19 mouse cellular contexts compared by ENCODE assay signal in genomic region chrX:10758866-10759265, GRCm38 (mm10). TPM values are rescaled to one million over a fixed set of nuclear protein-coding genes. Genes with fewer than 3 reads are reported as not detected.
DNase-seq lines count a peak whose midpoint lies in the region; ATAC-seq and TF ChIP-seq lines count a peak whose summit lies in the region.
"Had no signal": no experiment of that assay in that cellular context is flagged by ENCODE, and none has a peak within 500 bp of the region (broad histone marks: within the 10 kb centered on the region; RNA-seq: fewer than 3 reads in every experiment).

No protein-coding gene starts in this region.

- 46% methylated on average over 4 of the region's 4 CpGs for WGBS in heart, adult 2 months
- 30% methylated on average over 4 of the region's 4 CpGs for WGBS in heart, postnatal 0 days
- 52% methylated on average over 4 of the region's 4 CpGs for WGBS in heart, embryonic 10.5 days

- peak; percentile 24 for DNase-seq in gastrocnemius, adult 18-20 months (ENCODE audit: low spot score)
- DNase-seq in gastrocnemius, postnatal 10 days: no peak
- DNase-seq in heart, adult 2 months: peak in 1 of 2 experiments; percentile 17
- no peak for DNase-seq in heart, postnatal 14 days
- peak; percentile 13 for DNase-seq in heart, postnatal 0 days (ENCODE audit: low spot score)
- no peak for DNase-seq in heart, embryonic 10.5 days (ENCODE audit: low spot score)
- no peak for DNase-seq in kidney, adult 11 months
- DNase-seq: adrenal gland, postnatal 14 days; cerebellum, adult 8-10 months; cerebellum, postnatal 14 days; embryo, embryonic 11 days; gastrocnemius, postnatal 25 days; kidney, adult 18-20 months had no signal

- no peak overlapping the region for H3K4me3 ChIP-seq in heart, adult 2 months
- no peak overlapping the region for H3K4me3 ChIP-seq in heart, postnatal 0 days (ENCODE audit: low read depth, low read length)
- no peak overlapping the region for H3K4me3 ChIP-seq in heart, embryonic 10.5 days
- H3K4me3 ChIP-seq: embryonic facial prominence, embryonic 15.5 days; erythroblast, embryonic 14.5 days; forebrain, embryonic 10.5 days; hindbrain, embryonic 13.5 days had no signal

- TF ChIP-seq CTCF in heart, adult 2 months (IDR thresholded peaks at IDR 0.05): no peak
- no peak for TF ChIP-seq CTCF in heart, postnatal 0 days (IDR thresholded peaks at IDR 0.05; ENCODE audit: low read depth)

- TF ChIP-seq POLR2A in heart, adult 2 months (IDR thresholded peaks at IDR 0.05; ENCODE audit: insufficient read depth, low read depth, low read length): no peak

- H3K9ac ChIP-seq in heart, adult 2 months (ENCODE audit: low read depth, low read length): no peak overlapping the region
- H3K9ac ChIP-seq in heart, postnatal 0 days (replicated peaks; ENCODE audit: low read depth, low read length): no peak overlapping the region
- H3K9ac ChIP-seq: embryonic facial prominence, embryonic 15.5 days; hindbrain, embryonic 13.5 days had no signal

- H3K9me3 ChIP-seq in heart, postnatal 0 days (replicated peaks; ENCODE audit: control insufficient read depth, low read length): no peaks in the 10 kb centered on the region
- no peaks in the 10 kb centered on the region for H3K9me3 ChIP-seq in heart, embryonic 10.5 days
- H3K9me3 ChIP-seq: embryonic facial prominence, embryonic 15.5 days; forebrain, embryonic 10.5 days; hindbrain, embryonic 13.5 days had no signal

- no peaks in the 10 kb centered on the region for H3K79me2 ChIP-seq in heart, adult 2 months (replicated peaks; ENCODE audit: control insufficient read depth, insufficient read depth, low read length)

- intact Hi-C loops in heart, adult 2 months (cut with DNase I): loop anchor here (5.0 kb wide), 2 partner anchors 42 to 53 kb away; partner anchors contain the start of gene Mid1ip1
- intact Hi-C loops in heart, postnatal 14 days (cut with DNase I): no loop called here

- no peaks in the 10 kb centered on the region for H3K4me1 ChIP-seq in heart, adult 2 months (ENCODE audit: control insufficient read depth, insufficient read depth, low read length)
- H3K4me1 ChIP-seq in heart, postnatal 0 days (ENCODE audit: control insufficient read depth, insufficient read depth): no peaks in the 10 kb centered on the region
- no peaks in the 10 kb centered on the region for H3K4me1 ChIP-seq in heart, embryonic 10.5 days
- H3K4me1 ChIP-seq: embryonic facial prominence, embryonic 15.5 days; hindbrain, embryonic 13.5 days had no signal

- H3K27ac ChIP-seq in heart, adult 2 months: peak overlapping the region; percentile 62
- no peak overlapping the region for H3K27ac ChIP-seq in heart, postnatal 0 days (ENCODE audit: low read depth)
- no peak overlapping the region for H3K27ac ChIP-seq in heart, embryonic 10.5 days
- H3K27ac ChIP-seq: embryonic facial prominence, embryonic 15.5 days; forebrain, embryonic 10.5 days; hindbrain, embryonic 13.5 days; hindbrain, postnatal 0 days had no signal

- no peak for TF ChIP-seq EP300 in heart, adult 2 months (IDR thresholded peaks at IDR 0.05; ENCODE audit: insufficient read depth, low read depth, low read length)
- 0 out of 2 replicates have a peak, but pooled peaks have one; percentile 21 for TF ChIP-seq EP300 in heart, postnatal 0 days (IDR thresholded peaks at IDR 0.05; ENCODE audit: low read depth)

- no peaks in the 10 kb centered on the region for H3K27me3 ChIP-seq in heart, adult 2 months (ENCODE audit: control insufficient read depth, insufficient read depth, low read length)
- H3K27me3 ChIP-seq in heart, postnatal 0 days (ENCODE audit: control insufficient read depth, insufficient read depth, low read length): no peaks in the 10 kb centered on the region
- no peaks in the 10 kb centered on the region for H3K27me3 ChIP-seq in heart, embryonic 10.5 days (ENCODE audit: insufficient read depth, poor library complexity, severe bottlenecking)
- H3K27me3 ChIP-seq: embryonic facial prominence, embryonic 15.5 days; hindbrain, embryonic 13.5 days had no signal

- peak; percentile 44; the same call in 1 of the 2 replicates for ATAC-seq in heart, postnatal 0 days (ENCODE audit: insufficient read depth, low read depth)
- ATAC-seq: forebrain, embryonic 14.5 days; hindbrain, postnatal 0 days had no signal

- no peaks in the 10 kb centered on the region for H3K36me3 ChIP-seq in heart, adult 2 months (ENCODE audit: control insufficient read depth, insufficient read depth, low read length)
- no peaks in the 10 kb centered on the region for H3K36me3 ChIP-seq in heart, postnatal 0 days (replicated peaks; ENCODE audit: control insufficient read depth, insufficient read depth, low read length)
- no peaks in the 10 kb centered on the region for H3K36me3 ChIP-seq in heart, embryonic 10.5 days
- H3K36me3 ChIP-seq: embryonic facial prominence, embryonic 15.5 days; forebrain, embryonic 10.5 days; hindbrain, embryonic 13.5 days had no signal

- H3K4me2 ChIP-seq in heart, postnatal 0 days (ENCODE audit: low read depth, low read length): no peak overlapping the region
- H3K4me2 ChIP-seq: embryonic facial prominence, embryonic 15.5 days; hindbrain, embryonic 13.5 days had no signal

RNA-seq across cellular contexts. Expression of gene Mid1ip1, which starts 44.1 kb away (rescaled TPM):
- total RNA-seq in gastrocnemius, adult 18-20 months (2021): 10 to 100 TPM; 28.5 to 31.9 TPM
- 10 to 100 TPM; 10.6 to 11.3 TPM for total RNA-seq in gastrocnemius, postnatal 10 days (2021)
- total RNA-seq in heart, adult 2 months (2021): 100 to 1,000 TPM in 1 of 2 experiments, 10 to 100 TPM in 1; 63.3 to 214 TPM
- 61.3 and 70.6 TPM in 2 replicates for polyA plus RNA-seq in heart, adult 2 months (2012; rRNA removed)
- 10 to 100 TPM; 63.9 to 77.5 TPM for total RNA-seq in heart, postnatal 14 days (2021)
- total RNA-seq in heart, postnatal 0 days (2014; rRNA removed; ENCODE audit: low replicate concordance): 34.4 and 81.4 TPM in 2 replicates
- 27.3 and 29.7 TPM in 2 replicates for polyA plus RNA-seq in heart, postnatal 0 days (2015; fragmentation: Nextera tagmentation; extraction: Ambion mirVana)
- 30.8 and 39.9 TPM in 2 replicates for polyA plus RNA-seq in heart, embryonic 10.5 days (2016; fragmentation: Nextera tagmentation; extraction: Ambion mirVana)

Comparison
In these comparisons a context has a peak if more than half of its experiments do, and no peak if none do; other contexts are left out.
1. DNase-seq: peak in gastrocnemius, adult 18-20 months (single experiment) and heart, postnatal 0 days (single experiment); none in gastrocnemius, postnatal 10 days (single experiment), heart, postnatal 14 days (0 of 2), heart, embryonic 10.5 days (single experiment) and kidney, adult 11 months (single experiment).